Mouse (Mus musculus): Measurements from ENCODE around the gene Olfml3. TPM values are rescaled to one million over a fixed set of nuclear protein-coding genes. Genes with fewer than 3 reads are reported as not detected.

Gene Olfml3
- polyA plus RNA-seq (2012; rRNA removed), result 52.0 and 58.1 TPM in 2 replicates
- polyA plus RNA-seq (2014; fragmentation: Nextera tagmentation; extraction: Ambion mirVana), result 82.5 and 88.0 TPM in 2 replicates

DNA sequence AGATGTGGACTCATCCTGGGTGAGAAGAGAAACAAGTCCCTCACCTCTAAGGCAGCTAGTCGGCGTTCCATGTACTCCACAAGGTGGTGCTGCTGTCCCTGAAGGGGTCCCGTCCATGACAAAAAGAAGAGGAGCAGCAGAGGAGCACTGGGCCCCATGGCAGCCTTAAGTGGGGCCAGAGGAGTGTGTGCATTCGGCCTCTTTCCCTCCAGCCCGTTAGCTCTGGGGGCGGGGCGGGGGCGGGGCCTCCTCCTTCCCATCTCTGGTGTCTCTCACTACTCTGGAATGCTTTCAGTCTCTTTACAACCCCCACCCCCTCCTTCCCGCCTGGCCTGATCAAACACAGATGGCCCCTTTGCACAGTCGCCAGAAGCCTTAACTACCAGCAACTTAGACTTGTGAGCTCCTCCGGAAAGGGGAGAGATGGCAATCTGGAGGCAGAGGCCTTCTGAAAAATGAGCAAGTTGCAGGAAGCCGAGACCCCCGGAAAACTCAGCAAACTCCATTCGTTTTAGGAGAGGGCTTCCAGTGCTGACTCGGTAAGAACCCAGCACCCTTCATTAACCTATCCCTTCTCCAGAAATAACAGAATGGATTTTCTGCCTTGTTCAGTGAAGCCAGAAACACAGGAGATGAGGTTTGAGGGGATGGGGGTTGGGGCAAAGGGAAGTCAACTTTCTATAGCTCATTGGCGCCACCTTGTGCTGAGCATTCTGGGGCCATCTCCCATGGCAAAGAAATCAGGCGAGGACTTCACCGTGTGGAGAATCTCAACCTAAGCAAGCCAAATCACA is at the start of gene Olfml3:
Gene Olfml3 (minus strand): TSS at position 224 of the 794 bp plus-strand sequence.
- Histone ChIP-seq H3K27me3 (ENCODE audit: control insufficient read depth, insufficient read depth, low read length) (no peaks in the 10 kb centered on the region), H3K4me2 (replicated peaks; ENCODE audit: low read depth, low read length, severe bottlenecking) (peak within 1 kb of the TSS; percentile 74), H3K36me3 (ENCODE audit: control insufficient read depth, insufficient read depth, low read length) (peaks cover 14% of the 10 kb centered on the region), H3K4me1 (ENCODE audit: control insufficient read depth, insufficient read depth, low read length) (peaks cover 50% of the 10 kb centered on the region), H3K9ac (ENCODE audit: low read depth, low read length, severe bottlenecking) (peak within 1 kb of the TSS; percentile 59), H3K4me3 (replicated peaks; ENCODE audit: low read length) (peak within 1 kb of the TSS; percentile 49), H3K27ac (replicated peaks; ENCODE audit: low read depth, low read length) (peak within 1 kb of the TSS; percentile 94), H3K9me3 (ENCODE audit: control insufficient read depth, low read length) (no peaks in the 10 kb centered on the region)
- TF ChIP-seq POLR2A (IDR thresholded peaks at IDR 0.05; ENCODE audit: borderline replicate concordance, extremely low read depth, insufficient read depth, insufficient read length), result peak; percentile 63; the same call in 1 of the 2 replicates
- ATAC-seq (ENCODE audit: low FRiP score, low read depth), result peak; percentile 90
- DNase-seq (ENCODE audit: low spot score), result peak; percentile 95
- 2% methylated on average over 18 of the region's 18 CpGs for WGBS

DNA sequence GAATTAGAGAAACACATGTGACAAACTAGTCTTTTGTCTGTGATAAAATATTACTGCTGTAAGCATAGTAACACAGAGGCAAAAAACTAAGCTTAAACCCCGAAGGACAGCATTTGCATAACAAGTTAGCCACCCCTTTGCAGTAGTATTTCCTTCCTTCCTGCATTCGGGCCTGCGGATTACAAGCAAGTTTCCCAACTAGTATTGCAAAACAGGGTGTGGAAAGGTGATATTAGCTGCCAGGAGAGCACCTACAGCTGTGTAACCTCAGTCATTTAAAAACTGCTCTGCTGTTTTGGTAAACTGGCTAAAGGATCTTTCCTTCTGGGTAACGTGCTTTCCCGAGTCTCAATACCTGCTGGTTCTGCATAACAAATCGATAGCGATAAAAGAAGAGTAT is 49.4 kb upstream of the Olfml3 start:
- no peak for ATAC-seq (ENCODE audit: low FRiP score, low read depth)
- Histone ChIP-seq H3K27me3 (ENCODE audit: control insufficient read depth, insufficient read depth, low read length) (no peaks in the 10 kb centered on the region), H3K4me3 (replicated peaks; ENCODE audit: low read length) (no peak overlapping the region), H3K4me2 (replicated peaks; ENCODE audit: low read depth, low read length, severe bottlenecking) (no peak overlapping the region), H3K27ac (replicated peaks; ENCODE audit: low read depth, low read length) (no peak overlapping the region), H3K4me1 (ENCODE audit: control insufficient read depth, insufficient read depth, low read length) (peaks cover 15% of the 10 kb centered on the region), H3K36me3 (ENCODE audit: control insufficient read depth, insufficient read depth, low read length) (no peaks in the 10 kb centered on the region), H3K9me3 (ENCODE audit: control insufficient read depth, low read length) (no peaks in the 10 kb centered on the region), H3K9ac (ENCODE audit: low read depth, low read length, severe bottlenecking) (no peak overlapping the region)
- DNase-seq (ENCODE audit: low spot score), result no peak
- no peak for TF ChIP-seq POLR2A (IDR thresholded peaks at IDR 0.05; ENCODE audit: borderline replicate concordance, extremely low read depth, insufficient read depth, insufficient read length)
- 70% methylated on average over 7 of the region's 7 CpGs for WGBS

DNA sequence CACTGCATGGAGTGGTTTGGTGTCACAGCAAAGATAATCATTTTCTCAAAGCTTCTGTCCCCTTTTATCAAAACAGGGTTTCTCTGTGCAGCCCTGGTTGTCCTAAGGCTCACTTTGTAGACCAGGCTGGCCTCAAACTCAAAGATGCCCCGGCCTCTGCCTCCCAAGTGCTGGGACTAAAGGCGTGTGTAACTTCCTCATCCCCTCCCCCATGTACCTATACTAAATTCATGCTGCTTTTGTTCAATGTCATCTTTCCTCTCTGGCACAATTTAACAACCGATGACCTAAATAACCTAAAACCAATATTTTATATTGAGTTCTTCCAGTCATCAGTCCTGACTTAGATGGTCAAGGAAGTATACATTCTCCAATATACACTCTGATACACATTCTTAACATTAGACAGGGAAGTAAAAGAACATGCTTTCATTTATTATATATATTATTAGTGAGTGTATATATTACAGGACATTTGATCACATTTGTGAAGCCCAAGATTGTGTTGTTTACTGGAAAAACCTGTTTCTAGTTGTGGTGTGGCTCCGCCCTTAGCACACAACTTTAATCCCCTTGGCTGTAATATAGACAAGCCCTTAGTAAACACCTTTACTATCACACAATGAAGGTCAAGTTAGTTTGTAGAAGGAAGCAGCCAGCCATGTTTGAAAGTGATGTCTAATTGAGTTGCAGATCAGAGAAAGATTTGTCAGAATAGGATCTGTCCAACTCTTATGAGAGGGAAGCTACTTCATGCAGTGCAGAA is 45.2 kb upstream of the Olfml3 start:
- Histone ChIP-seq H3K9ac (ENCODE audit: low read depth, low read length, severe bottlenecking) (no peak overlapping the region), H3K4me3 (replicated peaks; ENCODE audit: low read length) (no peak overlapping the region), H3K27me3 (ENCODE audit: control insufficient read depth, insufficient read depth, low read length) (no peaks in the 10 kb centered on the region), H3K4me1 (ENCODE audit: control insufficient read depth, insufficient read depth, low read length) (peaks cover 4% of the 10 kb centered on the region; the same call in 1 of the 2 replicates), H3K9me3 (ENCODE audit: control insufficient read depth, low read length) (no peaks in the 10 kb centered on the region), H3K4me2 (replicated peaks; ENCODE audit: low read depth, low read length, severe bottlenecking) (no peak overlapping the region), H3K27ac (replicated peaks; ENCODE audit: low read depth, low read length) (no peak overlapping the region), H3K36me3 (ENCODE audit: control insufficient read depth, insufficient read depth, low read length) (no peaks in the 10 kb centered on the region)
- no peak for ATAC-seq (ENCODE audit: low FRiP score, low read depth)
- DNase-seq (ENCODE audit: low spot score), result no peak
- WGBS, result 86% methylated on average over 4 of the region's 4 CpGs
- TF ChIP-seq POLR2A (IDR thresholded peaks at IDR 0.05; ENCODE audit: borderline replicate concordance, extremely low read depth, insufficient read depth, insufficient read length), result no peak

- WGBS, result 83% methylated on average over 5 of the region's 5 CpGs
- no peaks in the 10 kb centered on the region for H3K9me3 ChIP-seq (ENCODE audit: control insufficient read depth, low read length)
- DNase-seq (ENCODE audit: low spot score) (no peak), ATAC-seq (ENCODE audit: low FRiP score, low read depth) (no peak)
- H3K27ac ChIP-seq (replicated peaks; ENCODE audit: low read depth, low read length), result no peak overlapping the region
- peaks cover 12% of the 10 kb centered on the region for H3K36me3 ChIP-seq (ENCODE audit: control insufficient read depth, insufficient read depth, low read length)
- H3K4me3 ChIP-seq (replicated peaks; ENCODE audit: low read length), result no peak overlapping the region
- H3K27me3 ChIP-seq (ENCODE audit: control insufficient read depth, insufficient read depth, low read length), result no peaks in the 10 kb centered on the region
- no peak for TF ChIP-seq POLR2A (IDR thresholded peaks at IDR 0.05; ENCODE audit: borderline replicate concordance, extremely low read depth, insufficient read depth, insufficient read length)
- H3K9ac ChIP-seq (ENCODE audit: low read depth, low read length, severe bottlenecking), result no peak overlapping the region
- H3K4me2 ChIP-seq (replicated peaks; ENCODE audit: low read depth, low read length, severe bottlenecking), result no peak overlapping the region
- peaks cover 4% of the 10 kb centered on the region; the same call in 1 of the 2 replicates for H3K4me1 ChIP-seq (ENCODE audit: control insufficient read depth, insufficient read depth, low read length)
Observed at GRCm38 (mm10) chr3:103780777-103781176, 43.0 kb upstream of the Olfml3 start.

DNA sequence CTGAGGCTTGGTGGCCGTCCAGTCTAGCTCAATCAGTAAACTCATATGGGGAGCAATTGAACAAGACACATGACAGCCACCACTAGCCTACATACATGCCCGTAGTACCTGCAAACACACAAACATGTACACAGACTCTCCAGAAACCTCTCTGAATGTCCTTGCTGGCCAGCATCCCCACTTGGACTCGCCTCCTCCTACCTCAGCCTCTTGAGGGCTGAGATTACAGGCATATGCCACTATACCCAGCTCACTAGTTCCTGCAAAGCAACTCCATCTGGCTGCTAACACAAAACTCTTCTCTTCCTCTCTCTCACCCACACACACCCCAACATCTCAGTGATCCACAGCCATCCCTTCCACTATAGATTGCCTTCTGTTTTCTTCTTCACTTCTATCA is 42.5 kb upstream of the Olfml3 start:
- no peaks in the 10 kb centered on the region for H3K9me3 ChIP-seq (ENCODE audit: control insufficient read depth, low read length)
- no peak overlapping the region for H3K27ac ChIP-seq (replicated peaks; ENCODE audit: low read depth, low read length)
- H3K4me3 ChIP-seq (replicated peaks; ENCODE audit: low read length), result no peak overlapping the region
- no peak for TF ChIP-seq POLR2A (IDR thresholded peaks at IDR 0.05; ENCODE audit: borderline replicate concordance, extremely low read depth, insufficient read depth, insufficient read length)
- peaks cover 4% of the 10 kb centered on the region; the same call in 1 of the 2 replicates for H3K4me1 ChIP-seq (ENCODE audit: control insufficient read depth, insufficient read depth, low read length)
- no peak overlapping the region for H3K9ac ChIP-seq (ENCODE audit: low read depth, low read length, severe bottlenecking)
- WGBS, result 94% methylated on average over 3 of the region's 3 CpGs
- ATAC-seq (ENCODE audit: low FRiP score, low read depth), result no peak
- peaks cover 12% of the 10 kb centered on the region for H3K36me3 ChIP-seq (ENCODE audit: control insufficient read depth, insufficient read depth, low read length)
- no peak for DNase-seq (ENCODE audit: low spot score)
- no peaks in the 10 kb centered on the region for H3K27me3 ChIP-seq (ENCODE audit: control insufficient read depth, insufficient read depth, low read length)
- no peak overlapping the region for H3K4me2 ChIP-seq (replicated peaks; ENCODE audit: low read depth, low read length, severe bottlenecking)

All from limb, embryonic 14.5 days (tissue).